Mouse (Mus musculus): ENCODE data around the gene Pcyt2.

- no peak for TF ChIP-seq CTCF (IDR thresholded peaks at IDR 0.05; ENCODE audit: low read depth)
- no peak for TF ChIP-seq EP300 (IDR thresholded peaks at IDR 0.05; ENCODE audit: low read depth)
Observed at GRCm38 (mm10) chr11:120580871-120581331, 36.8 kb downstream of the Pcyt2 start.
